Mouse (Mus musculus): Measurements from ENCODE around the gene Nlrp9b. TPM values are rescaled to one million over a fixed set of nuclear protein-coding genes. Genes with fewer than 3 reads are reported as not detected.

The Nlrp9b gene
- polyA plus RNA-seq, 2 experiments from 2014 or later: not detected

Other genes with a start within 250 kb of the Nlrp9b start
- under 1 TPM in 1 of 2 experiments, not detected in 1; 0.12 TPM for gene Nectin2, start 241.0 kb upstream of the Nlrp9b start, polyA plus RNA-seq (2017; shearing (Covaris generic))
- 1 to 10 TPM; 2.5 to 3.7 TPM for gene Bcam, start 220.4 kb upstream of the Nlrp9b start, polyA plus RNA-seq (2017; shearing (Covaris generic))
- gene Cblc, start 194.7 kb upstream of the Nlrp9b start, polyA plus RNA-seq (2017; shearing (Covaris generic)): not detected
- gene Bcl3, start 168.7 kb upstream of the Nlrp9b start, polyA plus RNA-seq (2017; shearing (Covaris generic)): 10 to 100 TPM; 16.0 to 20.5 TPM
- not detected for gene Gm19345, start 139.5 kb upstream of the Nlrp9b start, polyA plus RNA-seq (2017; shearing (Covaris generic))
- gene Ceacam16, start 130.2 kb upstream of the Nlrp9b start, polyA plus RNA-seq (2017; shearing (Covaris generic)): not detected
- gene Ceacam19, start 103.5 kb upstream of the Nlrp9b start, polyA plus RNA-seq (2017; shearing (Covaris generic)): not detected
- 10 to 100 TPM; 22.2 to 24.7 TPM for gene Pvr, start 70.3 kb upstream of the Nlrp9b start, polyA plus RNA-seq (2017; shearing (Covaris generic))
- gene Igsf23, start 40.7 kb upstream of the Nlrp9b start, polyA plus RNA-seq (2017; shearing (Covaris generic)): 10 to 100 TPM; 11.1 to 17.6 TPM
- gene Ceacam20, start 26.1 kb upstream of the Nlrp9b start, polyA plus RNA-seq (2017; shearing (Covaris generic)): not detected
- gene Vmn1r91, start 108.2 kb downstream of the Nlrp9b start, polyA plus RNA-seq (2017; shearing (Covaris generic)): not detected
- gene Gm16442, start 131.1 kb downstream of the Nlrp9b start, polyA plus RNA-seq (2017; shearing (Covaris generic)): not detected
- not detected for gene Vmn1r93, start 147.6 kb downstream of the Nlrp9b start, polyA plus RNA-seq (2017; shearing (Covaris generic))
- gene Vmn1r94, start 176.9 kb downstream of the Nlrp9b start, polyA plus RNA-seq (2017; shearing (Covaris generic)): not detected
- gene Vmn1r95, start 202.2 kb downstream of the Nlrp9b start, polyA plus RNA-seq (2017; shearing (Covaris generic)): not detected
- gene Gm6164, start 214.1 kb downstream of the Nlrp9b start, polyA plus RNA-seq (2017; shearing (Covaris generic)): not detected
- gene Gm4498, start 242.4 kb downstream of the Nlrp9b start, polyA plus RNA-seq (2017; shearing (Covaris generic)): not detected

All from CD4-positive, CD25-positive, alpha-beta regulatory T cell, adult 4 months (primary cell).